Mouse (Mus musculus): Measurements from ENCODE around the gene Tex19.2.

DNA sequence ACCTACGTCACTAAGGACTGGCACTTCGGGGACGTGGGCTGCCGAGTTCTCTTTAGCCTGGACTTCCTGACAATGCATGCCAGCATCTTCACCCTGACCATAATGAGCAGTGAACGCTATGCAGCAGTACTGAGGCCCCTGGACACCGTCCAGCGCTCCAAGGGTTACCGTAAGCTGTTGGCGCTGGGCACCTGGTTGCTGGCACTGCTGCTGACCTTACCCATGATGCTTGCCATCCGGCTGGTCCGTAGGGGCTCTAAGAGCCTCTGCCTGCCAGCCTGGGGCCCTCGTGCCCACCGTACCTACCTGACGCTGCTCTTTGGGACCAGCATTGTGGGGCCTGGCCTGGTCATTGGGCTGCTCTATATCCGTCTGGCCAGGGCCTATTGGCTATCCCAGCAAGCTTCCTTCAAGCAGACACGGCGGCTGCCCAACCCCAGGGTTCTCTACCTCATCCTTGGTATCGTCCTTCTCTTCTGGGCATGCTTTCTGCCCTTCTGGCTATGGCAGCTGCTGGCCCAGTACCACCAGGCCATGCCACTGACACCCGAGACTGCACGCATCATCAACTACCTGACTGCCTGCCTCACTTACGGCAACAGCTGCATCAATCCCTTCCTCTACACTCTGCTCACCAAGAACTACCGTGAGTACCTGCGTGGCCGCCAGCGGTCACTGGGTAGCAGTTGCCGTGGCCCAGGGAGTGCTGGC, 42.3 kb upstream of the Tex19.2 start:
- TF ChIP-seq CTCF (conservative IDR thresholded peaks at IDR 0.05; ENCODE audit: insufficient read depth, insufficient read length, low read depth, low read length) = no peak
- no peak for TF ChIP-seq POLR2A (IDR thresholded peaks at IDR 0.05; ENCODE audit: low read depth, low read length)

Data from kidney, adult 2 months (tissue).